Mouse (Mus musculus): Measurements from ENCODE around the gene Scarf2. TPM values are rescaled to one million over a fixed set of nuclear protein-coding genes. Genes with fewer than 3 reads are reported as not detected.

Scarf2 gene
- polyA plus RNA-seq, 1 experiment from 2014 or later: 1.7 TPM

DNA sequence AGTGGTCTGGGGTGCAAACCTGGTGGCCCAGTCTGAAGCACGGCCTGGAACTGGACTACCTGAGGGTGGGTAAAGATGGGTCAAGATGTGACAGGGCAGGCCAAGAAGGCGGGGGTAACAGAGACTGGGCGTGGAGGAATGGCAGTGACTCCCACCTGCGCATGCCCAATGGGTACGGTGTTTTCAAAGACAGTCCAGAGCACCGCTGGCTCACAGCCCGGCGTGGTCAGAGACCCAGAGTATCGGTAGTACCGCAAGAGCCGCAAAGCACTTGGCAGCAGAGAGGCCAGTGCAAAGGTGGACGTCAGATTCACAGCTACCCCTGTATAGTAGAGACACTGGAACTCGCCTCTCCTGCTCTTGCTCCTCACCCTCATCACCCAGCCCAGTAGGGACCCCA lies 38.4 kb downstream of the Scarf2 start:
- no peak for ATAC-seq (replicated peaks)
- Histone ChIP-seq H3K27ac (no peak overlapping the region), H3K36me3 (replicated peaks) (no peaks in the 10 kb centered on the region), H3K27me3 (replicated peaks) (peaks cover 40% of the 10 kb centered on the region), H3K4me1 (peaks cover 29% of the 10 kb centered on the region), H3K9ac (no peak overlapping the region), H3K4me2 (0 out of 2 replicates have a peak overlapping the region, but pooled peaks have one; percentile 8), H3K4me3 (no peak overlapping the region), H3K9me3 (no peaks in the 10 kb centered on the region)
- 66% methylated on average over 13 of the region's 13 CpGs for WGBS

DNA sequence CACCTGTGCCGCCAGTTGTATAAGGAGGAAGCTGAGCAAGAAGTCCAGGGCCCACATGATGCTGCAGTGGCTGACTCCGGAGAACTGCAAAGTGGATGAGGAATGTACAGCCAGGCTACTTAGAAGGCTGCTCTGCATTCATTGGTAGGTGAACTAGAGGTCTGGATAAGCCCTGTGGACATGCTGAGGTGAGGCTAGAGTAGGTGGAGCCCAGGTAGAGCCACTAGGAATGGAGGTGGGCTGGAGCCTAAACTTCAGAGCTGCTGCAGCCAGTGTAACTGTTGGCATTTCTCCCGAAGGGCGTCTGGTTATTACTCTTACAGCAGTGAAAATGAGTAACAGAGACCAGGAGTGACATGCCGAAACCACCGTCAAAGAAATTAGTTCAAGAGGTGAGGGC lies 41.0 kb downstream of the Scarf2 start, which contains the start of gene Car15:
TSS of gene Car15 (minus strand) at position 314 of the 400 bp plus-strand sequence.
- no peak for ATAC-seq (replicated peaks)
- no peak within 1 kb of the TSS for H3K9ac ChIP-seq
- no peak within 1 kb of the TSS for H3K4me3 ChIP-seq
- H3K4me1 ChIP-seq: peaks cover 21% of the 10 kb centered on the region
- peaks cover 14% of the 10 kb centered on the region for H3K36me3 ChIP-seq (replicated peaks)
- WGBS: 82% methylated on average over 6 of the region's 6 CpGs
- H3K27me3 ChIP-seq (replicated peaks): peaks cover 15% of the 10 kb centered on the region; the same call in 1 of the 2 replicates
- H3K9me3 ChIP-seq: no peaks in the 10 kb centered on the region
- no peak within 1 kb of the TSS for H3K27ac ChIP-seq
- no peak within 1 kb of the TSS for H3K4me2 ChIP-seq

DNA sequence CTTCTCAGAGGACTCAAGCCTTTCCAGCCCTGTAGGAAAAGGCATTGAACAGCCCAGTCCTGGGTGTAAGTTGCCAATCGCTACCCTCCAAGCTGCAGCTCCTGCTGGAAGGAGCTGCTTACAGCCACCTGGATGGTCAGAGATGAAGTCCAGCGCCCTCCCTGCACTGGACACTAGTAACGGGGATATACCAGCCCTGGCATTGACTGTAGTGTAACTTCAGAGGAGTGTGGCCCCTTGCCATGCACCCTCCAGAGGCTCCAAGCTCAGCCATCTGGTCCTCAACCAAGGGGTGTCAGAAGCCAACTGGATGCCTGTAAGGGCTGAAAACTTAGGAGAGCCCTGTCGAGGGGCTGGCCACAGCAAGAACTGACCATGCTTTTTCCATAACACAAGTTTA lies 42.9 kb downstream of the Scarf2 start:
- Histone ChIP-seq H3K27ac (no peak overlapping the region), H3K4me3 (no peak overlapping the region), H3K4me1 (peaks cover 7% of the 10 kb centered on the region; the same call in 1 of the 2 replicates), H3K9me3 (no peaks in the 10 kb centered on the region), H3K4me2 (no peak overlapping the region), H3K9ac (no peak overlapping the region), H3K27me3 (replicated peaks) (peaks cover 15% of the 10 kb centered on the region; the same call in 1 of the 2 replicates), H3K36me3 (replicated peaks) (peaks cover 28% of the 10 kb centered on the region)
- ATAC-seq (replicated peaks): no peak
- 83% methylated on average over 4 of the region's 4 CpGs for WGBS

DNA sequence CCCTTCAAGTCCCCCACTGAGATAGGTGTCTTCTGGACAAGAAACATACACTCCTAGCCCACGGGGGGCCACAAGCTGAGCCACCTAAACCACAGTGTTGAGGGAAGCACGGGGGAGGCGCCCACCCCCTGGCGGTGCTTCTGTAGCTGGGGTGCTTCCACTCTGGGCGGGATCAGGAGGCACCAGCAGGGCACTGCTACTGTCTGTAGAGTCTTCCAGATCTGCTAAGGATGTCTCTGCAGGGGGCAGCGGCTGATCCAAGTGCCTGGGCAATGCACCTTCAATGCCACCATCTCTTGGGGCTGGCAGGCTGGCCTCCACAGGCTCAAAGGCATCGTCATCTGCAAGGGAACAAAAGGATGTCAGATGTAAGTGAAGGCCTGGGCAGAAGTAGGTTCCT lies 45.4 kb downstream of the Scarf2 start:
- 96% methylated on average over 7 of the region's 7 CpGs for WGBS
- H3K4me1 ChIP-seq: no peaks in the 10 kb centered on the region
- H3K9me3 ChIP-seq: no peaks in the 10 kb centered on the region
- H3K27me3 ChIP-seq (replicated peaks): no peaks in the 10 kb centered on the region
- no peak for ATAC-seq (replicated peaks)
- H3K27ac ChIP-seq: no peak overlapping the region
- no peak overlapping the region for H3K4me2 ChIP-seq
- peaks cover 47% of the 10 kb centered on the region for H3K36me3 ChIP-seq (replicated peaks)
- no peak overlapping the region for H3K4me3 ChIP-seq
- no peak overlapping the region for H3K9ac ChIP-seq

DNA sequence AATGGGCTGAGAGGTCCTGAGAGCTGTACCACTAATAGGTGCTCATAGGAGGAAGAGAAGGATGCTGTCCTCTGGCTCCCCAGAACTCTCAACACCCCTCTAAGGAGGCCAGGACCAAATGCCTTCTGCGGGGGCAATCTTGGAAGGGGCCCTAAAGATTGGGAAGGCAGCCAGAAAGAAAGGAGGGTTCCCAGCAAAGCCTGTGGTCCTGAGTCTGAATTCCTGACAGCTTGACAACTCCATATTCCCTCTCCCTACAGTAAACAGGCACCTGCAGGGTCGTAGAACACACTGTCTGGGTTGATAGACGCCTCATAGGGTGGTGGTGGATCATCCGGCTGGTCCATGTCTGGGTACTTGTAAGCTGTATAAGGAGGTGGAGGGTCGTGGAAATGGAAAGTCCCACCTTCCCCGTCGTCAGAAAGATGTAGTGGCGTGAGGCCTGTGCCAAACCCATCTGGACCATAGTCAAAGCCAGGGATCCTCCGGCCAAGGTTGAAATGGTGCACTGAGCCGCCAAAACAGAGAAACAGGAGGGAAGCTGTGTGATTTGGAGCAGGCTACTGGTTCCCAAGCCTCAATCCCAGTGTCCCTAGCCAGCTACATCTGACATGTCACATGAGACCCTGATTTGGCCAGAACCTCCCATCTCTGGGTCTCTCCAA lies 46.8 kb downstream of the Scarf2 start:
- H3K9ac ChIP-seq: no peak overlapping the region
- H3K9me3 ChIP-seq: no peaks in the 10 kb centered on the region
- no peak overlapping the region for H3K4me2 ChIP-seq
- peaks cover 52% of the 10 kb centered on the region for H3K36me3 ChIP-seq (replicated peaks)
- H3K4me1 ChIP-seq: peaks cover 3% of the 10 kb centered on the region; the same call in 1 of the 2 replicates
- no peaks in the 10 kb centered on the region for H3K27me3 ChIP-seq (replicated peaks)
- H3K27ac ChIP-seq: no peak overlapping the region
- ATAC-seq (replicated peaks): no peak
- H3K4me3 ChIP-seq: no peak overlapping the region
- WGBS: 92% methylated on average over 10 of the region's 10 CpGs

DNA sequence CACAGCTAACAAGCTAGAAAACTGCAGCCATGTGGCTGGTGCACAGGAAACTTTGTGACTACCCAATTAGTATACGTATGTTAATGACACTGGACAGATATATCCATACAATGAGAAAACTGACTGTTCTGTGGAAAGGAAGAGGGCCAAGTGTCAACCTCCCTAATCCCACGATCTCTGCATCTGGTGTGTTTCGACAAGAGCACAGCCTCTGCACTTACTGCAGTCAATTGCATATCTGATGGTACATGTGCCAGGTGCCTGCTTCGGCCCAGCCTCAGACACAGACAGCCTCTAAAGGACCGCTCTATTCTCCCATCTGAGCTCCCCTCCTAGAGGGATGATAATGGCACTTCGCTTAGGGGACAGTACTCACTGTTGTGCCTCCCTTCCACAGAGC lies 51.3 kb downstream of the Scarf2 start:
- Histone ChIP-seq H3K4me3 (no peak overlapping the region), H3K4me1 (peaks cover 4% of the 10 kb centered on the region; the same call in 1 of the 2 replicates), H3K36me3 (replicated peaks) (peaks cover 54% of the 10 kb centered on the region), H3K9me3 (no peaks in the 10 kb centered on the region), H3K27me3 (replicated peaks) (no peaks in the 10 kb centered on the region), H3K27ac (peak overlapping the region; percentile 67), H3K9ac (no peak overlapping the region), H3K4me2 (no peak overlapping the region)
- ATAC-seq (replicated peaks): no peak
- 94% methylated on average over 6 of the region's 6 CpGs for WGBS

DNA sequence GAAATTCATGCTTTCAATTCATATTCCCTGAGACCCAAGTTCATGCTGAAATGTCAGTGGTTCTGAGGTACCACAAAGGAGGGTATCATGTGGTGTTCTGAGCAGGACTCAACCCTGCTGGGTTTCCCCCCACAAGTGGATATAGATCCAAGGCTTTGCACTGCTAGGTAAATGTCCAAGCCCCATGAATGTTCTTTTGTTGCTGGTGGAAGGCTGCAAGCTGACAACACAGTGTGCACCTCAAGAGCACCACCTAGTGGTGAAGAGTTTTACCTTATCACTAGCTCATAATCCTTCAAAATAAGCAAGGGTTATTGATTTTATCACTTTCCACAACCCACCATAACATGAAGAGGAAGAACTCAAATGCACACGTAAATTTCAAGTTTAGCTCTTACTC lies 51.8 kb downstream of the Scarf2 start:
- ATAC-seq (replicated peaks): peak; percentile 77
- H3K36me3 ChIP-seq (replicated peaks): peaks cover 53% of the 10 kb centered on the region

DNA sequence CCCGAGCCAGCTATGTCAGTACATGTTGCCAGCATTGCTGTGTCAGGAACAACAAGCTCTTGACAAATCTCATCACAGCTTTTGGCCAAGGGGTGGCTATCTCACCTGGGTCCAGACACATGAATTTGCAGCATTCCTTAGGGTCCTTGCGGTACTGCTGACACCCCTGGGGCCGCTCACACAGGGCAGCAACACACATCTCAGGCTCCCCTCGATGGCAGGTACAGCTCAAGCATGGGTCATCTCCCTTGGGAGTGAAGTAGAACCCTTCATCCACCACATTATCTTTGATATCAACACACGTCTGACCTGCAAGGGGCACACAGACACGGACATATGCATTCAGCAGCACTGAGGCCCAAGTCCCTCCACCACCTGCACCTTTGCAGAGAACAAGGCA lies 52.4 kb downstream of the Scarf2 start:
- 90% methylated on average over 6 of the region's 6 CpGs for WGBS
- Histone ChIP-seq H3K4me1 (peaks cover 4% of the 10 kb centered on the region; the same call in 1 of the 2 replicates), H3K27ac (no peak overlapping the region), H3K27me3 (replicated peaks) (no peaks in the 10 kb centered on the region), H3K4me3 (no peak overlapping the region), H3K4me2 (no peak overlapping the region), H3K9ac (no peak overlapping the region), H3K9me3 (no peaks in the 10 kb centered on the region), H3K36me3 (replicated peaks) (peaks cover 50% of the 10 kb centered on the region)
- ATAC-seq (replicated peaks): 0 out of 2 replicates have a peak, but pooled peaks have one; percentile 58

More for the DNA sequence above, 51.8 kb downstream of the Scarf2 start:
- H3K27me3 ChIP-seq (replicated peaks): no peaks in the 10 kb centered on the region
- 20% methylated on average over 1 of the region's 1 CpGs for whole genome bisulfite sequencing
- H3K4me1 ChIP-seq: peaks cover 4% of the 10 kb centered on the region; the same call in 1 of the 2 replicates
- H3K9me3 ChIP-seq: no peaks in the 10 kb centered on the region
- H3K4me3 ChIP-seq: no peak overlapping the region
- H3K9ac ChIP-seq: no peak overlapping the region
- no peak overlapping the region for H3K4me2 ChIP-seq
- H3K27ac ChIP-seq: peak overlapping the region; percentile 67

DNA sequence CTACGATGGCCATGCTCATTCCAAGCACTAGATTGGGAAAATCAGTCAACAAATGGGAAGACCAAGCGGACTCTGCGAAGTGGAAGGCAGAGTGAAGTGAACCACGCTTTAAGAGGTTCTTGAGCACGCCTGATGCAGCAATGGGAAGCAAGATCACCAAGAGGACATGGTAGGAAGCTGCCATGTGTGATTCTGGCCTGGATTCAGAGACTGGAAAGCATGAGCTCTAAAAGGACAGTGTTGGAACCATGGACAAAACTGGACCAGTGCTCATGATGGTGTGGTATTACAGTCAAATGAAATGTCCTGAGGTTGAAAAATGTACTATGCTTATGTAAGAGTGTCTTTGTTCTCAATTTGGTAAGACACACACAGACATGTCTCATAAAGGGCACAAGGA lies 54.2 kb downstream of the Scarf2 start:
- no peak overlapping the region for H3K27ac ChIP-seq
- H3K4me2 ChIP-seq: no peak overlapping the region
- no peak overlapping the region for H3K4me3 ChIP-seq
- peaks cover 47% of the 10 kb centered on the region for H3K36me3 ChIP-seq (replicated peaks)
- no peak overlapping the region for H3K9ac ChIP-seq
- peaks cover 4% of the 10 kb centered on the region; the same call in 1 of the 2 replicates for H3K4me1 ChIP-seq
- no peaks in the 10 kb centered on the region for H3K27me3 ChIP-seq (replicated peaks)
- ATAC-seq (replicated peaks): no peak
- WGBS: 96% methylated on average over 5 of the region's 5 CpGs
- H3K9me3 ChIP-seq: no peaks in the 10 kb centered on the region

DNA sequence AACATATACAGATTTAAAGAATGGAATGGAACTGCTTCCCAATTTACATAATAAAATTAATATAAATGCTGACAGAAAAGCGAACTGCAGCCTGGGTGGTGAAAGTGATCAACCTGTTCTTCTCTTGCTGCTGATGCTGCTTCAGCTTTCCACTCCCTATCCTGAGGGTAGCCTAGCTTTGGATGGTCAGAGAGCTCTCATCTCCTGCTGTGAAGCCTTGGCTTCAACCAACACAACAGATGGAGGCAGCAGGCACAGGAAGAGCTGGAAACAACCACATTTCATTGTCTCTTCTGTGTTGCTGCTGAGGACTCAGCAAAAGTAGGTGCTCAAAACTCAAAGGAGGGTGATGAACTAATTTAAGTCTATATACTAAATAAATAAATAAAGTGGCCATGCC lies 54.8 kb downstream of the Scarf2 start:
- H3K27ac ChIP-seq: no peak overlapping the region
- H3K4me1 ChIP-seq: peaks cover 4% of the 10 kb centered on the region; the same call in 1 of the 2 replicates
- peaks cover 47% of the 10 kb centered on the region for H3K36me3 ChIP-seq (replicated peaks)

DNA sequence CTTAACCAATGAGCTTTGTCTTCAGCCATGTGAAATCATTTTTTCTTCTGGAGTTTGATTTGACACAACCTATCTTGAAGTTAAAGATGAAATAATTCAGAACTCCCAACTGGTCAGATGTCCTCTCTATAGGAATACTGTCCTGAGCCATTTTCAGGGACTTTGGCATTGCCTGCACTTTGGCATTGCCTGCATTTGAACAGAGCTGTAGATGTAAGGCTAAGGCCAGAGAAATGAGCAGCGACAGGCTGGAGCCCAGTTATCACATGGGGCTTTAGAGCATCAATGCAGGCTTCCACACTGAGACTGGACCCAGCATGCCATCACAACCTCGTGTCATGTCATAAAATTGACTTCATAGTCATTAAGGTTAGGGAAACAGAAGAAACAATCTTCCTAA lies 56.2 kb downstream of the Scarf2 start:
- 95% methylated on average over 2 of the region's 2 CpGs for WGBS

More for the DNA sequence above, 54.8 kb downstream of the Scarf2 start:
- H3K4me3 ChIP-seq: no peak overlapping the region
- WGBS: 93% methylated on average over 1 of the region's 1 CpGs
- ATAC-seq (replicated peaks): no peak
- no peaks in the 10 kb centered on the region for H3K27me3 ChIP-seq (replicated peaks)
- H3K9me3 ChIP-seq: no peaks in the 10 kb centered on the region
- H3K9ac ChIP-seq: no peak overlapping the region
- H3K4me2 ChIP-seq: no peak overlapping the region

DNA sequence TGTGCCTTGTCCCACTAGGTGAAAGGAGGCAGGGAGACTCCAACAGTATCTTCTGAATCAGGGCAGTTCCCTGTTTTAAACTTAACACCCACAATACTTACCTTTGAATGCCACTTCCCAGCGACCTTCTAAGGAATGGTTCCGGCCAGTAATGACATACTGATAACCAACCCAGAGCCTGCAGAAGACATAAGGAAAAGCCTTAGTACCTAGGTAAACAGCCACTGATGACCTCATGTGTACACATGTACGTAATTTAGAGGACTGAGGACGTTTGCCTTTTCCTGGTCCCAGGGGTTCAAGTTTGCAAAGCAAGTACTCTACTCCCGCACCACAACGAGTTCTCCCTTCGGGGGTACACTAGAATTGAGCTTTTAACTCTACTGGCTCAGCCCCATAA lies 60.1 kb downstream of the Scarf2 start:
- 92% methylated on average over 7 of the region's 7 CpGs for WGBS
- Histone ChIP-seq H3K4me2 (no peak overlapping the region), H3K27me3 (replicated peaks) (no peaks in the 10 kb centered on the region), H3K9ac (no peak overlapping the region), H3K4me3 (no peak overlapping the region), H3K9me3 (no peaks in the 10 kb centered on the region), H3K27ac (no peak overlapping the region), H3K4me1 (peaks cover 4% of the 10 kb centered on the region; the same call in 1 of the 2 replicates), H3K36me3 (replicated peaks) (peaks cover 46% of the 10 kb centered on the region)
- no peak for ATAC-seq (replicated peaks)

More for the DNA sequence above, 56.2 kb downstream of the Scarf2 start:
- no peak overlapping the region for H3K4me2 ChIP-seq
- no peaks in the 10 kb centered on the region for H3K9me3 ChIP-seq
- no peak overlapping the region for H3K27ac ChIP-seq
- no peak overlapping the region for H3K9ac ChIP-seq
- H3K36me3 ChIP-seq (replicated peaks): peaks cover 54% of the 10 kb centered on the region
- H3K4me1 ChIP-seq: peaks cover 4% of the 10 kb centered on the region; the same call in 1 of the 2 replicates
- no peaks in the 10 kb centered on the region for H3K27me3 ChIP-seq (replicated peaks)
- no peak for ATAC-seq (replicated peaks)
- no peak overlapping the region for H3K4me3 ChIP-seq
